Mouse (Mus musculus) mesoderm, embryonic 11.5 days (tissue): ENCODE results near the gene Slfn8.
A peak's percentile ranks its signal among the peaks of the same experiment; 100 is the strongest.
"Not testable (repeated sequence)": the region's sequence is repeated elsewhere in the genome, so short reads cannot be mapped to it uniquely, and the experiment has no call there.

Experiments
- DNase-seq: peaks from one replicate; pipeline ENCODE4 v3.0.0-alpha.2; 2012; ENCODE audit warnings: low read depth, low spot score

Gene Slfn8

GRCm38 (mm10) chr11:83020621-83021020 lies at the start of gene Slfn8:
Gene Slfn8, minus strand, starts transcription at chr11:83020810.
- DNase-seq: no peak

GRCm38 (mm10) chr11:83067982-83068694 lies 47.5 kb upstream of the Slfn8 start:
- DNase-seq: no peak

- no peak for DNase-seq
These were observed 46.3 kb upstream of the Slfn8 start for GRCm38 (mm10) chr11:83066640-83067531.

- no peak for DNase-seq
These were observed 45.1 kb upstream of the Slfn8 start for GRCm38 (mm10) chr11:83065441-83066344.

GRCm38 (mm10) chr11:83064946-83065345 lies 44.3 kb upstream of the Slfn8 start, which contains the start of gene Slfn2:
Gene Slfn2, plus strand, starts transcription at chr11:83065112.
- no peak for DNase-seq

GRCm38 (mm10) chr11:83063941-83064349 lies 43.3 kb upstream of the Slfn8 start:
- DNase-seq: no peak

GRCm38 (mm10) chr11:83063126-83063525 lies 42.5 kb upstream of the Slfn8 start:
- DNase-seq: no peak

GRCm38 (mm10) chr11:83061806-83062205 lies 41.2 kb upstream of the Slfn8 start:
- DNase-seq: no peak

- DNase-seq: no peak
These were observed 39.9 kb upstream of the Slfn8 start for GRCm38 (mm10) chr11:83060412-83061020.

GRCm38 (mm10) chr11:83057863-83058262 lies 37.3 kb upstream of the Slfn8 start:
- peak; percentile 48 for DNase-seq

- no peak for DNase-seq
These were observed 25.0 kb upstream of the Slfn8 start for GRCm38 (mm10) chr11:83045642-83046041.

GRCm38 (mm10) chr11:83043891-83044290 lies 23.3 kb upstream of the Slfn8 start:
- no peak for DNase-seq

GRCm38 (mm10) chr11:83041000-83041399 lies 20.4 kb upstream of the Slfn8 start:
- no peak for DNase-seq

- DNase-seq: no peak
These were observed 19.7 kb upstream of the Slfn8 start for GRCm38 (mm10) chr11:83040325-83040724.

GRCm38 (mm10) chr11:83039796-83040195 lies 19.2 kb upstream of the Slfn8 start:
- no peak for DNase-seq

- DNase-seq: no peak
These were observed 18.5 kb upstream of the Slfn8 start for GRCm38 (mm10) chr11:83039156-83039555.

GRCm38 (mm10) chr11:83038686-83039085 lies 18.1 kb upstream of the Slfn8 start:
- not testable (repeated sequence) for DNase-seq

- DNase-seq: not testable (repeated sequence)
These were observed 770 bp downstream of the Slfn8 start for GRCm38 (mm10) chr11:83019561-83020519.

- DNase-seq: no peak
These were observed 4.5 kb downstream of the Slfn8 start for GRCm38 (mm10) chr11:83016093-83016492.

- no peak for DNase-seq
These were observed 7.3 kb downstream of the Slfn8 start for GRCm38 (mm10) chr11:83013356-83013755.
